Mouse (Mus musculus) adrenal gland, adult 18-20 months (tissue): ENCODE measurements around the gene Cpeb2. TPM values are rescaled to one million over a fixed set of nuclear protein-coding genes. Genes with fewer than 3 reads are reported as not detected.

Experiments
- DNase-seq, 2 experiments: peaks; one replicate each; pipeline ENCODE4 v3.0.0; 2021 to 2022; ENCODE audit warnings: low spot score in 2 of 2
- total RNA-seq, 2 experiments: library from RNA; stranded (reverse); gene quantifications; 1 replicate in 1 of 2; 2 replicates in 1 of 2; pipeline ENCODE4 v1.2.3; 2021

Gene Cpeb2
- total RNA-seq, 2 experiments from 2014 or later: 36.7 to 46.5 TPM

GRCm38 (mm10) chr5:43309961-43310360, 77.0 kb downstream of the Cpeb2 start:
- DNase-seq: no peak

- no peak for DNase-seq
Observed at GRCm38 (mm10) chr5:43324311-43324862, 91.4 kb downstream of the Cpeb2 start.

- no peak for DNase-seq
Observed at GRCm38 (mm10) chr5:43325561-43325960, 92.6 kb downstream of the Cpeb2 start.

GRCm38 (mm10) chr5:43328579-43328978, 95.6 kb downstream of the Cpeb2 start:
- no peak for DNase-seq

GRCm38 (mm10) chr5:43330260-43330659, 97.3 kb downstream of the Cpeb2 start:
- DNase-seq: no peak

- DNase-seq: no peak
Observed at GRCm38 (mm10) chr5:43334469-43334868, 101.5 kb downstream of the Cpeb2 start.

GRCm38 (mm10) chr5:43337212-43337611, 104.2 kb downstream of the Cpeb2 start:
- DNase-seq: no peak

- DNase-seq: no peak
Observed at GRCm38 (mm10) chr5:43338771-43339475, 106.0 kb downstream of the Cpeb2 start.
